Mouse (Mus musculus): Measurements from ENCODE around the gene Fam124b. TPM values are rescaled to one million over a fixed set of nuclear protein-coding genes. Genes with fewer than 3 reads are reported as not detected.

Fam124b gene
- total RNA-seq, 2 experiments from 2014 or later, result 0.70 to 1.5 TPM

- DNase-seq, result no peak
Observed at GRCm38 (mm10) chr1:80177651-80178382, 40.5 kb downstream of the Fam124b start.

GRCm38 (mm10) chr1:80167706-80168105 lies 50.6 kb downstream of the Fam124b start:
- no peak for DNase-seq

- no peak for DNase-seq
Observed at GRCm38 (mm10) chr1:80166577-80166976, 51.7 kb downstream of the Fam124b start.

DNA sequence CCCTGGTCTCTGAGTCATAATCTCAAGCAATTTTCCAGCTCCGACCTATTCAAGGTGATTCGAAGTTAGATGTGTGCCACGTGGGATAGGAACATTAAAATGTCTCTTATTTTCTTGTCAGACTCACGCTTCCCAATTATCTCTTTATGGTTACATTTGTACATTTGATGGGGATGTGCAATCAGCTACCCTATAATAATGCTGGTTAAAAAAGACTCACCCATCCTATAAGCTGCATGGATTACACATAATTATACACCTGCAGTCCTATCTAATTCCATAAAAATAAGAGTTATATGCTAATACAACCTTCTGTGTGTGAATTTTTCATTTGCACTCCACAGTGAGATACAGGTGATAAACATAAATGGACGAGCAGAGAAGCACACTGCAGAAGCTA lies 52.9 kb downstream of the Fam124b start:
- DNase-seq, result no peak

DNA sequence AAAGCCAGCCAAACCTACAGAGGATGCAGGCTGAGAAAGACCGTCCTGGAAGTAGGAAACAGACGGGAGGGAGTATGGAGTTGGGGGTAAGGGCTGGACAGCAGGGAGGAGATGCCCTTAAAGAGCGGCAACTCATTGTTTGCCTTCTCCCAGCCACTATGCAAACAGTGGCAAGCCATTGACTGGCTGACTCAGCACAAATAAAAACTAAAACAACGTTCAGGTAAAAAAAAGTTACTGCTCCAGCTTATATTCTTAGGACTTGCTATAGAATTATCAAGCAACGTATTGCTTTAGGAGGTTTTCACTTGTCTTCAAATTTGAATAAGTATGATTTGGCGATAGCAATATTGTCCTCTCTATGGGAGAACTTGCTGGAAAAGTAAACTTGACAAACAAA lies 55.3 kb downstream of the Fam124b start:
- DNase-seq, result no peak

- no peak for DNase-seq
Observed at GRCm38 (mm10) chr1:80159586-80159985, 58.7 kb downstream of the Fam124b start.

- no peak for DNase-seq
Observed at GRCm38 (mm10) chr1:80154902-80155301, 63.4 kb downstream of the Fam124b start.

- DNase-seq, result no peak
Observed at GRCm38 (mm10) chr1:80153125-80153716, 65.1 kb downstream of the Fam124b start.

DNA sequence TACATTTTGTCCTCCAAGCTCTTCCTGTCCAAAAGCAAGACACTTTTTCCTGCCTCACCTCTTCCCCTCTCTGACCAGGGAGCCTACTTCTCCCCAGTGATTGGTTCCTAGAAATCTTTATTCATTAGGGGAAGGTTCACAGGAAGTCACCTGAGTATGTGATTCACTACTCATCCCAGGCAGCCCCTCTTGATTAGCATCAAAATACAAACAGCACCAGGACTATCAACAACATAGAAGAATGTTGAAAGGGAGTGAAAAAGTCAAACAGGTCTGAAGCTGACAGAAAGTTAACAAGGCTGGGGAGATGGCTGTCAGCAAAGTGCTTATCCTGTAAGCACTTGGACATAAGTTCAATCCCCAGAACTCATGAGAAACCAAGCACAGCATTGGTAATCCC lies 67.6 kb downstream of the Fam124b start:
- DNase-seq, result no peak

Other genes with a start within 250 kb of the Fam124b start
- 100 to 1,000 TPM; 181 to 223 TPM for gene Cul3, start 122.0 kb upstream of the Fam124b start, total RNA-seq (2021)
- gene Gm45261, start 243.0 kb upstream of the Fam124b start, total RNA-seq (2021), result not detected

Data from gastrocnemius, postnatal 25 days (tissue).